Mouse (Mus musculus): Measurements from ENCODE around the gene Ubxn11. TPM values are rescaled to one million over a fixed set of nuclear protein-coding genes. Genes with fewer than 3 reads are reported as not detected.

Gene Ubxn11
- 4.7 and 7.1 TPM in 2 replicates for polyA plus RNA-seq (2014; fragmentation: Nextera tagmentation; extraction: Ambion mirVana)

GRCm38 (mm10) chr4:134101979-134102741 lies at the start of gene Ubxn11:
Gene Ubxn11 (plus strand): TSS chr4:134102570.
- no peaks in the 10 kb centered on the region for H3K27me3 ChIP-seq (ENCODE audit: control insufficient read depth, insufficient read depth, low read length)
- WGBS: 17% methylated on average over 34 of the region's 34 CpGs
- H3K4me2 ChIP-seq (ENCODE audit: low read depth): peak within 1 kb of the TSS; percentile 57
- H3K4me1 ChIP-seq (ENCODE audit: control insufficient read depth, insufficient read depth, low read length): no peaks in the 10 kb centered on the region
- no peak within 1 kb of the TSS for H3K27ac ChIP-seq (ENCODE audit: low read depth, low read length)
- peak; percentile 88 for DNase-seq (ENCODE audit: low spot score)
- ATAC-seq (ENCODE audit: insufficient read depth, low FRiP score, low TSS enrichment): peak; percentile 90
- peak within 1 kb of the TSS; percentile 49 for H3K4me3 ChIP-seq (ENCODE audit: low read depth, low read length)
- peak within 1 kb of the TSS; percentile 44 for H3K9ac ChIP-seq (ENCODE audit: low read length)
- H3K36me3 ChIP-seq (ENCODE audit: control insufficient read depth, insufficient read depth, low read length): no peaks in the 10 kb centered on the region
- H3K9me3 ChIP-seq (ENCODE audit: control insufficient read depth, low read length): no peaks in the 10 kb centered on the region

GRCm38 (mm10) chr4:134053538-134053937 lies 48.8 kb upstream of the Ubxn11 start, which contains the start of gene Zfp683:
Gene Zfp683 (plus strand): TSS chr4:134053838.
- 85% methylated on average over 3 of the region's 3 CpGs for WGBS

GRCm38 (mm10) chr4:134058166-134058715 lies 44.1 kb upstream of the Ubxn11 start:
- H3K36me3 ChIP-seq (ENCODE audit: control insufficient read depth, insufficient read depth, low read length): no peaks in the 10 kb centered on the region
- no peaks in the 10 kb centered on the region for H3K27me3 ChIP-seq (ENCODE audit: control insufficient read depth, insufficient read depth, low read length)
- no peak overlapping the region for H3K9ac ChIP-seq (ENCODE audit: low read length)
- H3K4me3 ChIP-seq (ENCODE audit: low read depth, low read length): no peak overlapping the region
- DNase-seq (ENCODE audit: low spot score) (no peak), ATAC-seq (ENCODE audit: insufficient read depth, low FRiP score, low TSS enrichment) (no peak)
- WGBS: 31% methylated on average over 14 of the region's 14 CpGs
- H3K4me1 ChIP-seq (ENCODE audit: control insufficient read depth, insufficient read depth, low read length): no peaks in the 10 kb centered on the region
- no peak overlapping the region for H3K4me2 ChIP-seq (ENCODE audit: low read depth)
- no peak overlapping the region for H3K27ac ChIP-seq (ENCODE audit: low read depth, low read length)
- no peaks in the 10 kb centered on the region for H3K9me3 ChIP-seq (ENCODE audit: control insufficient read depth, low read length)

More at GRCm38 (mm10) chr4:134053538-134053937, 48.8 kb upstream of the Ubxn11 start, which contains the start of gene Zfp683:
- no peak for DNase-seq (ENCODE audit: low spot score)
- H3K4me1 ChIP-seq (ENCODE audit: control insufficient read depth, insufficient read depth, low read length): no peaks in the 10 kb centered on the region
- H3K27me3 ChIP-seq (ENCODE audit: control insufficient read depth, insufficient read depth, low read length): no peaks in the 10 kb centered on the region
- H3K27ac ChIP-seq (ENCODE audit: low read depth, low read length): no peak within 1 kb of the TSS
- no peak within 1 kb of the TSS for H3K4me2 ChIP-seq (ENCODE audit: low read depth)
- no peak for ATAC-seq (ENCODE audit: insufficient read depth, low FRiP score, low TSS enrichment)
- no peak within 1 kb of the TSS for H3K4me3 ChIP-seq (ENCODE audit: low read depth, low read length)
- no peaks in the 10 kb centered on the region for H3K9me3 ChIP-seq (ENCODE audit: control insufficient read depth, low read length)
- H3K9ac ChIP-seq (ENCODE audit: low read length): no peak within 1 kb of the TSS
- H3K36me3 ChIP-seq (ENCODE audit: control insufficient read depth, insufficient read depth, low read length): no peaks in the 10 kb centered on the region

GRCm38 (mm10) chr4:134058908-134059307 lies 43.5 kb upstream of the Ubxn11 start:
- Histone ChIP-seq H3K9me3 (ENCODE audit: control insufficient read depth, low read length) (no peaks in the 10 kb centered on the region), H3K9ac (ENCODE audit: low read length) (no peak overlapping the region), H3K36me3 (ENCODE audit: control insufficient read depth, insufficient read depth, low read length) (no peaks in the 10 kb centered on the region), H3K27ac (ENCODE audit: low read depth, low read length) (no peak overlapping the region), H3K4me1 (ENCODE audit: control insufficient read depth, insufficient read depth, low read length) (no peaks in the 10 kb centered on the region), H3K4me2 (ENCODE audit: low read depth) (no peak overlapping the region), H3K4me3 (ENCODE audit: low read depth, low read length) (no peak overlapping the region), H3K27me3 (ENCODE audit: control insufficient read depth, insufficient read depth, low read length) (no peaks in the 10 kb centered on the region)
- DNase-seq (ENCODE audit: low spot score): no peak
- ATAC-seq (ENCODE audit: insufficient read depth, low FRiP score, low TSS enrichment): no peak
- WGBS: 85% methylated on average over 6 of the region's 6 CpGs

GRCm38 (mm10) chr4:134060135-134060865 lies 42.1 kb upstream of the Ubxn11 start, which contains the start of gene Crybg2:
Gene Crybg2 (plus strand): TSS chr4:134060815.
- no peak within 1 kb of the TSS for H3K4me2 ChIP-seq (ENCODE audit: low read depth)
- H3K4me3 ChIP-seq (ENCODE audit: low read depth, low read length): no peak within 1 kb of the TSS
- WGBS: 39% methylated on average over 28 of the region's 28 CpGs
- H3K36me3 ChIP-seq (ENCODE audit: control insufficient read depth, insufficient read depth, low read length): no peaks in the 10 kb centered on the region
- DNase-seq (ENCODE audit: low spot score): no peak
- no peak within 1 kb of the TSS for H3K27ac ChIP-seq (ENCODE audit: low read depth, low read length)
- ATAC-seq (ENCODE audit: insufficient read depth, low FRiP score, low TSS enrichment): no peak
- H3K9me3 ChIP-seq (ENCODE audit: control insufficient read depth, low read length): no peaks in the 10 kb centered on the region
- H3K9ac ChIP-seq (ENCODE audit: low read length): no peak within 1 kb of the TSS
- H3K27me3 ChIP-seq (ENCODE audit: control insufficient read depth, insufficient read depth, low read length): 0 out of 2 replicates have a peak, but pooled peaks cover 2% of the 10 kb centered on the region
- no peaks in the 10 kb centered on the region for H3K4me1 ChIP-seq (ENCODE audit: control insufficient read depth, insufficient read depth, low read length)

- Histone ChIP-seq H3K4me2 (ENCODE audit: low read depth) (no peak overlapping the region), H3K27ac (ENCODE audit: low read depth, low read length) (no peak overlapping the region), H3K9me3 (ENCODE audit: control insufficient read depth, low read length) (no peaks in the 10 kb centered on the region), H3K9ac (ENCODE audit: low read length) (no peak overlapping the region), H3K4me3 (ENCODE audit: low read depth, low read length) (no peak overlapping the region), H3K4me1 (ENCODE audit: control insufficient read depth, insufficient read depth, low read length) (no peaks in the 10 kb centered on the region), H3K36me3 (ENCODE audit: control insufficient read depth, insufficient read depth, low read length) (no peaks in the 10 kb centered on the region), H3K27me3 (ENCODE audit: control insufficient read depth, insufficient read depth, low read length) (0 out of 2 replicates have a peak, but pooled peaks cover 6% of the 10 kb centered on the region)
- ATAC-seq (ENCODE audit: insufficient read depth, low FRiP score, low TSS enrichment) (no peak), DNase-seq (ENCODE audit: low spot score) (no peak)
- 56% methylated on average over 18 of the region's 18 CpGs for WGBS
Measured at GRCm38 (mm10) chr4:134061166-134061830, 41.1 kb upstream of the Ubxn11 start.

GRCm38 (mm10) chr4:134061944-134062446 lies 40.4 kb upstream of the Ubxn11 start:
- DNase-seq (ENCODE audit: low spot score) (no peak), ATAC-seq (ENCODE audit: insufficient read depth, low FRiP score, low TSS enrichment) (no peak)
- WGBS: 46% methylated on average over 7 of the region's 8 CpGs
- Histone ChIP-seq H3K4me1 (ENCODE audit: control insufficient read depth, insufficient read depth, low read length) (no peaks in the 10 kb centered on the region), H3K36me3 (ENCODE audit: control insufficient read depth, insufficient read depth, low read length) (no peaks in the 10 kb centered on the region), H3K9me3 (ENCODE audit: control insufficient read depth, low read length) (no peaks in the 10 kb centered on the region), H3K4me2 (ENCODE audit: low read depth) (no peak overlapping the region), H3K27me3 (ENCODE audit: control insufficient read depth, insufficient read depth, low read length) (0 out of 2 replicates have a peak, but pooled peaks cover 6% of the 10 kb centered on the region), H3K4me3 (ENCODE audit: low read depth, low read length) (no peak overlapping the region), H3K27ac (ENCODE audit: low read depth, low read length) (no peak overlapping the region), H3K9ac (ENCODE audit: low read length) (no peak overlapping the region)

- Histone ChIP-seq H3K9me3 (ENCODE audit: control insufficient read depth, low read length) (no peaks in the 10 kb centered on the region), H3K36me3 (ENCODE audit: control insufficient read depth, insufficient read depth, low read length) (no peaks in the 10 kb centered on the region), H3K27me3 (ENCODE audit: control insufficient read depth, insufficient read depth, low read length) (0 out of 2 replicates have a peak, but pooled peaks cover 6% of the 10 kb centered on the region), H3K4me2 (ENCODE audit: low read depth) (no peak overlapping the region), H3K4me1 (ENCODE audit: control insufficient read depth, insufficient read depth, low read length) (no peaks in the 10 kb centered on the region), H3K9ac (ENCODE audit: low read length) (no peak overlapping the region), H3K27ac (ENCODE audit: low read depth, low read length) (no peak overlapping the region), H3K4me3 (ENCODE audit: low read depth, low read length) (no peak overlapping the region)
- no peak for DNase-seq (ENCODE audit: low spot score)
- 66% methylated on average over 8 of the region's 8 CpGs for WGBS
- ATAC-seq (ENCODE audit: insufficient read depth, low FRiP score, low TSS enrichment): no peak
Measured at GRCm38 (mm10) chr4:134062561-134062960, 39.8 kb upstream of the Ubxn11 start.

Data from neural tube, embryonic 11.5 days (tissue).